1 mouse cellular context compared by ENCODE assay signal in genomic region chr3:87795336-87796277, GRCm38 (mm10).
TF ChIP-seq lines count a peak whose summit lies in the region.

No protein-coding gene starts in this region.

TF ChIP-seq in CH12.LX, 34 proteins besides CTCF, POLR2A, EP300 and RAD21:
- peak; percentile 51 for TF ChIP-seq IRF4 (IDR thresholded peaks at IDR 0.05; ENCODE audit: low read depth, low read length)
- TF ChIP-seq BHLHE40 (IDR thresholded peaks at IDR 0.05; ENCODE audit: low read depth, low read length), result 0 out of 2 replicates have a peak, but pooled peaks have one; percentile 12
- TF ChIP-seq TBP (conservative IDR thresholded peaks at IDR 0.05; ENCODE audit: low read depth, low read length), result no peak
- peak; percentile 25; the same call in 1 of the 2 replicates for TF ChIP-seq SIN3A (IDR thresholded peaks at IDR 0.05; ENCODE audit: low read length)
- TF ChIP-seq SMC3 (IDR thresholded peaks at IDR 0.05; ENCODE audit: low read depth, low read length), result peak; percentile 91
- no peak for TF ChIP-seq NRF1 (IDR thresholded peaks at IDR 0.05; ENCODE audit: low read depth, low read length)
- peak; percentile 49; the same call in 1 of the 2 replicates for TF ChIP-seq ZC3H11A (IDR thresholded peaks at IDR 0.05; ENCODE audit: low read depth, low read length)
- TF ChIP-seq ELF1 (IDR thresholded peaks at IDR 0.05; ENCODE audit: low read depth, low read length), result 0 out of 2 replicates have a peak, but pooled peaks have one; percentile 24
